Mouse (Mus musculus): Measurements from ENCODE around the gene Ccnd1. TPM values are rescaled to one million over a fixed set of nuclear protein-coding genes. Genes with fewer than 3 reads are reported as not detected.

The Ccnd1 gene
- total RNA-seq, 2 experiments from 2014 or later, result 5.2 to 7.4 TPM

- DNase-seq, result no peak
- intact Hi-C loops (cut with DNase I), result loop anchor here (5.0 kb wide), 1 partner anchor 82 kb away; no protein-coding TSS in a partner anchor
Observed at GRCm38 (mm10) chr7:144940585-144940984, 860 bp upstream of the Ccnd1 start.

GRCm38 (mm10) chr7:144940003-144940571 lies 362 bp upstream of the Ccnd1 start:
- DNase-seq, result no peak
- intact Hi-C loops (cut with DNase I), result loop anchor here (5.0 kb wide), 1 partner anchor 82 kb away; no protein-coding TSS in a partner anchor

- DNase-seq, result no peak
- intact Hi-C loops (cut with DNase I), result loop anchor here (2.0 to 5.0 kb wide), 3 partner anchors 160 to 254 kb away; no protein-coding TSS in a partner anchor
Observed at GRCm38 (mm10) chr7:144938661-144939343, 923 bp downstream of the Ccnd1 start.

- DNase-seq, result no peak
- intact Hi-C loops (cut with DNase I), result loop anchor here (1.0 to 5.0 kb wide), 4 partner anchors 161 to 305 kb away; no protein-coding TSS in a partner anchor
Observed at GRCm38 (mm10) chr7:144937899-144938517, 1.7 kb downstream of the Ccnd1 start.

- DNase-seq, result peak; percentile 87 to 89
- intact Hi-C loops (cut with DNase I), result loop anchor here (1.0 to 5.0 kb wide), 2 partner anchors 175 to 306 kb away; no protein-coding TSS in a partner anchor
Observed at GRCm38 (mm10) chr7:144937490-144937889, 2.2 kb downstream of the Ccnd1 start.

- DNase-seq, result no peak
- intact Hi-C loops (cut with DNase I), result loop anchor here (5.0 kb wide), 1 partner anchor 176 kb away; no protein-coding TSS in a partner anchor
Observed at GRCm38 (mm10) chr7:144936311-144936880, 3.3 kb downstream of the Ccnd1 start.

GRCm38 (mm10) chr7:144935563-144935962 lies 4.2 kb downstream of the Ccnd1 start:
- intact Hi-C loops (cut with DNase I), result loop anchor here (5.0 kb wide), 1 partner anchor 177 kb away; no protein-coding TSS in a partner anchor
- no peak for DNase-seq

- intact Hi-C loops (cut with DNase I), result loop anchor here (5.0 kb wide), 1 partner anchor 177 kb away; no protein-coding TSS in a partner anchor
Observed at GRCm38 (mm10) chr7:144934901-144935300, 4.8 kb downstream of the Ccnd1 start.

GRCm38 (mm10) chr7:144933796-144934195 lies 5.9 kb downstream of the Ccnd1 start:
- intact Hi-C loops (cut with DNase I), result no loop called here
- DNase-seq, result no peak

More at GRCm38 (mm10) chr7:144934901-144935300, 4.8 kb downstream of the Ccnd1 start:
- DNase-seq, result no peak

- DNase-seq, result no peak
- intact Hi-C loops (cut with DNase I), result no loop called here
Observed at GRCm38 (mm10) chr7:144933336-144933735, 6.4 kb downstream of the Ccnd1 start.

- intact Hi-C loops (cut with DNase I), result no loop called here
- no peak for DNase-seq
Observed at GRCm38 (mm10) chr7:144932389-144932937, 7.3 kb downstream of the Ccnd1 start.

- intact Hi-C loops (cut with DNase I), result no loop called here
- no peak for DNase-seq
Observed at GRCm38 (mm10) chr7:144931778-144932177, 7.9 kb downstream of the Ccnd1 start.

- DNase-seq, result no peak
Observed at GRCm38 (mm10) chr7:144929931-144930330, 9.8 kb downstream of the Ccnd1 start.

GRCm38 (mm10) chr7:144929506-144929905 lies 10.2 kb downstream of the Ccnd1 start:
- intact Hi-C loops (cut with DNase I), result no loop called here
- DNase-seq, result no peak

More at GRCm38 (mm10) chr7:144929931-144930330, 9.8 kb downstream of the Ccnd1 start:
- intact Hi-C loops (cut with DNase I), result no loop called here

GRCm38 (mm10) chr7:144928889-144929210 lies 10.9 kb downstream of the Ccnd1 start:
- DNase-seq, result no peak
- intact Hi-C loops (cut with DNase I), result no loop called here

- no peak for DNase-seq
- intact Hi-C loops (cut with DNase I), result no loop called here
Observed at GRCm38 (mm10) chr7:144928009-144928888, 11.5 kb downstream of the Ccnd1 start.

- DNase-seq, result no peak
- intact Hi-C loops (cut with DNase I), result no loop called here
Observed at GRCm38 (mm10) chr7:144927591-144927990, 12.1 kb downstream of the Ccnd1 start.

GRCm38 (mm10) chr7:144918823-144919222 lies 20.9 kb downstream of the Ccnd1 start:
- DNase-seq, result no peak
- intact Hi-C loops (cut with DNase I), result no loop called here

GRCm38 (mm10) chr7:144914948-144915750 lies 24.6 kb downstream of the Ccnd1 start, which contains the start of gene LTO1:
Gene LTO1 (plus strand): TSS chr7:144915100.
- DNase-seq, result peak; percentile 88 to 89
- intact Hi-C loops (cut with DNase I), result no loop called here

Measured in gastrocnemius, postnatal 36 days (tissue).